Mouse (Mus musculus) embryo, embryonic 11 days (tissue): ENCODE measurements at regions not wholly inside any gene's neighbourhood (a gene's known extent, or its start where the extent isn't known, plus 50 kb on each side); places are given as distances from the start of the nearest gene placed in this dataset.

Experiments used
- DNase-seq: peaks from one replicate; pipeline ENCODE4 v3.0.0-alpha.2; 2015

DNA sequence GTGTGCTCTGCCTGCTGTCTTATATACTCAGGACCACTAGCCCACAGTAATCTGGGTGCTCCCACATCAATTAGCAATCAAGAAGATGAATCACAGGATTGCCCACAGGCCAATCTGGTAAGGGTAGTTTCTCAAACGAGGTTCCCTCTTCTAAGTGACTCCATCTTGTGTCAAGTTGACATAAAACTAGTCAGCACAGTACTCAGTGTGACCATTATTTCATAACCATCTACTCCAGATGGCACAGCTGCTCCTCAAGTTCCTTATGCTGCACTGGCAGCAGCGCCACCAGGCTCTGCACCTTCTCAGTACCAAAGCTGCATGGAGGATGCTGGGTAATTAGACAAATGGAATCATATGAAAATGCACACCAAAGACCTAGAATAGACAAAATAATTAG, 175.6 kb upstream of the B3galt2 start:
- DNase-seq = no peak

DNA sequence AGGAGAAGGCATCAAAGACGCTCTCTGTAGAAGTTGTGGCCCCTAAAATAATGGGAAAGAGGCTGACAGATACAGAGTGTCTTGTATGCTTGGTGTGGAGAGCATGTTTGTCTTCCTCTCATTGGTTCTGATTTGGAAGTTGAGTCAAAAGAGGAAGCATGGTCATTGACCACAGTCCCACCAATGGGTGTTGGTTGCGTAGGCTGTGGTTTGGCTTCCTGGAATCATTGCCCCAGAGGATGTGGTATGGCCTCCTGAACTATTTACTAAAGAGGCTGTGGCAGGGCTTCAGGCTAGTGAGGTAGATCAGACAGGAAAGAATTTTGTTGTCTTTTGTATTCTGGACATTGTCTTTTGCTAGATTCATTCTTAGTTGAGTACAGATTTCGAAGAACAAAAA, 174.4 kb upstream of the B3galt2 start:
- no peak for DNase-seq

DNA sequence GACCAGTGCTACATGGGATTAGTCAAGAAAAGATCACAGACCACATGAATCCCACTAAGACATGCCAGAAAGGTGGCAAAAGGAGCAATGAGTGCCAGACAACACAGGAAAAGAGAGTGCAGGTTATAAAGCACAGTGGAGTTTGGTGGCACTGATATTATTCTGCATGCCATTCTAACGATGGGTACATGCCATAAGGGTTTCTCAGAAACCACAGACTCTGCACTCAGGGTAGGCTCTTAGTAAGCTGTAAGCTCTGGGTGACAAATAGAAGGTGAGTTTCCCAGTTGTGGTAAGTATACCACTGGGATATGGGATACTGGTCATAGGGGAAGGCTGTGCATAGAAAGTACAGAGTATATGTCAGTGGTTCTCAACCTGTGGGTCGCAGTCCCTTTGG, 165.1 kb upstream of the B3galt2 start:
- DNase-seq = no peak

DNA sequence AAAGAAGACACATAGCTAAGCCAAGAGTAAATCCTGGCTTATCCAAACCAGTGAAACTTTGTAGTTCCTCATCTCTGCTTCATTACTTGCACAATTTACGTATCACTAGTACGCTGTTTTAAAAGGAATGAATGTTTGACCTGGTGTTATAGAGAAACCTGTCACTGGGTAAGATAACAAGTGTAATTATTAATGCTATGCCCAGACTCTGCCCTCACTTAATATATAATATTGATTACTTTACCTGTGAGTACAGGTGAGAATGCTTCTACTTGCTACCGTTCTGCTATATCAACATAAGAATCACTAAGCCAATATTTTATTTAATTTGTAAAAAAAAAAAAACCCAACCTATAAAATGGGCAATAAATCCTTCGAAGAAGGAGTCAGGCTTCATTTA, 157.1 kb upstream of the B3galt2 start:
- DNase-seq = no peak

DNA sequence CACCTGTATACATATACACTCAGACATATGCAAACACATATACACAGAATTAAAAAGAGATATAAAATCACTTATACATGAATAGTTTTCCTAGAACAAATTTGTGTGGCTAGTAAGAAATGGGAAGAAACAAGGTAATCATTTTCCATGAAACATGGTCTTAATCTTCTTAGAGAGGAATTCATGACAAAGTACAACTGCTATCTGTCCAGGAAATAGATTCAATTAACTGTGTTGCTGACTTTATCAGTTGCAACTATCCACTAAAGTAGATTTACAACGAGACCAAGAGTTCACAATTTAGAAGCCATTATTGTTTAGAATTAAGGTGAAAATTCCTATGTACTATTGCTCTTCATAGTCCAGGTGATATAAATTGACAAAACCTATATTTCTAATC, 155.5 kb upstream of the B3galt2 start:
- no peak for DNase-seq

DNA sequence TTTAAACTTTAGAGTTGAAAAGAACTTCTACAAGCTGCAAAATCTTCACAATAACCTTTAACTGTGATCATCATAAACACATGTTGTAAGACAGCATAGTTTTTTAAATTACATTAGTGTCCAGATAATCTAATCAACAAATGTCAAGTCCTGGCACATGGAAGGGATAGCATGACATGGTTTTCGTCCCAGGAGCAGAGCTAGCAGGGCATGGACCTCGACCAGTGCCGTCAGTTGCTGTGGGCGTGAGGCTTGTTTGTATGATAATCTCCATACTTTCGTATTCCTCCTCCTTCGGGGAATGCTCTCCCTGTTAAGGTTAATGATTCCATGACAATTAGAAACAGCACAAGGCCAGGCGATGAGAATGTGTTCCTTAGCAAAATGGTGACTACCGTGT, 143.4 kb upstream of the B3galt2 start:
- DNase-seq = no peak

DNA sequence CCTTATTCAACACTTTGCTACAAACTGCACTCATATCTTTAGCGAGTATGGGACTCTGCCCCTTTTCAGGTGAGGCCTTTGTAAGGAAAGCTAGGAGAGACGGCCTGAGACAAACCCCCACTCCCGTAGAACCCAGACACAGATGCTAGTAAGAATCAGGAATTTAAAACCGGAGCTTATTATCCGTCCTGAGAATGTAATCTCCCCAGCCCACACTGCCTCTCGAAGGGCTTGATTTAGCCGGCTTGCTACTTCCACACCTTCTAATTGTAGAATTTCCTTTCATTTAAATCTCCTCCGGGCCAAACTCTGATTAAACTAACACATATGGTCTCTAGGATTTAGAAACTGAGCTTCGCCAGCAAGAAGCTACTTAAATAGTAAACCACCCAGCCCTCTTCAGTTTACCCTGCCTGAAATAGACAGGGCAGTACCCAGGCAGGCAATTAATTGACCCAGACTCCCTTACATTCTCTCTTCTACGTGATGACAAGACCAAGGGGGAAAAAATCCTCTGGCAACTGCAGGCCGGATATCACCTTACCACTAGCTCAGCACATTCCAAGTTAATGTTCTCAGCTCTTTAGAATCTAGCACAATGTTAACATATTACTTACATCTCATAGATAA, 136.9 kb upstream of the B3galt2 start:
- peak; percentile 22 for DNase-seq

DNA sequence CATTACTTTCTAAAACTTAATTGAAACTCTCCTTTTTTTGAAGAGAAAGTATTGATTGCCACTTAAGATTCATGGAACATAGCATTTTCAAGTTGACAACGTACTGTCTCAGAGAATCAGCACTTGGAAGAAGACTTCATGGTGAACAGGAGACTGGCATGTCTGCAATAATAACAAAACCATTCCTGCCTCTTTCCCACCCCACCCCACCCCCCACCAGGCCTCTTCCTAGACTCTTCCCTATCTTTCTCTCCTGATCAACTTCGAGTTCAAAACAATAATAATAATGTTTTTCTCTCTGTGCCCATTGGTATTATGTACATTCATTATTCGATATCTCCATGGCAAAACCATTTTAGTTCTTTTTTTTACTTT, 136.4 kb upstream of the B3galt2 start:
- DNase-seq = no peak

DNA sequence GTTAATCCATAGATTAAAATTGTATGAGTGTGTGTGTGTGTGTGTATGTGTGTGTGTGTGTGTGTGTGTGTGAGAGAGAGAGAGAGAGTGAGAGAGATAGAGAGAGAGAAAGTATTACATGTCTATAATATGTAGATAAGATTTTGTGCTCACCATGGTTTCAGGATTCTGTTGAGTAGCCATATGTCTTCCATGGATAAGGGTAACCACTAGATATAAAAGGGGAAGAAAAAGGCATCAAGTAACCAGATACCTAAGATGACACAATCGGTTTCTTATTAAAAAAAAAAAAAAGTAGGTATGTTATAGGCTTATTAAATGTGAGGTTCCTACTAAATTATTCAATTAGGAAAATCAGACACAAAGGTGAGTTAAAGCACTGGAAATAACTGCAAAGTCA, 135.1 kb upstream of the B3galt2 start:
- no peak for DNase-seq

DNA sequence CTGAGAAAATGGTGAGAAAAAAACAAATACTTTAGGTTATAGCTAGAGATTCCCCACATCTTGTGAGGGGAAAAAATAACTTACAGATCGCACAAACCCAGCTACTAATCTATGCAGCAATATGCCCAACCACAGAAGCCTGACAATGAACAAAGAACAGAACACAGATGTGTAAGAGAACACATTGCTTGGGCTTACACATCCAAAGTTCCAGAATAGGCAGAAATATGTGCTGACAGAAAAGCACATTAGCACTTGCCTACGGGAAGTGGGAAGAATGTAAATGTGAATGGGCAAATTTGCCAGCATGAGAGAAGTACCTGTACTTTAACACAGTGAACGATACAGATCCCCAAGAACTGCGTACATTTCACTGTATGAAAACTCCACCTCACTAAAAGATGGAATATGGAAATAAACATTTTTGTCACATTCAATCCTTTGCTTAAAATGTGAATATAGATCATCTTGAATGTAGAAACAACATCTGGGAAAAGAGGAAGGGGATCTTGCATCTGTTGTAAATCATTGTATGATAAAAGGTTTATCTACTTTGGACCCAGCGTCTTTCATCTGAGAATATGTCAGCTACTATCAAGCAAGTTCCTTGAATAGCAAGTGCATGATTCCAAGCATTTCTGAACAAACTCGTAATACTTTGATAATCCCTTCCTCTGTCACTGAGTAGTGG, 116.5 kb upstream of the B3galt2 start:
- DNase-seq = no peak

DNA sequence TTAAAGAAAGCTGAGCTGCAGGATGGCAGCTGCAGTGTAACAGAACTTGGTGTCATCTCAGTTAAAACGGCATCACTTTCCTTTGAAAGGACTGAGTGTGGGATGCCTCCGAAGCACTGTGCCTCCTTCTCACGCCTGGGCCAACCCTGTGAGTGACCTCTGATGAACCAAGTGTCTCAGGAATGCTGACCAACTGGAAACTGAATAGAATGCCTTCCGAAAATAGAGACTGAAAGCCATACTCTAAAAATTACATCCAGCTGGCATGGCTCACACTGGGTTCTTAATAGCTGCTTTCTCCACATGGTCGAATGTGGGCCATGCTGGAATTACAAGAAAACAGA, 116.0 kb upstream of the B3galt2 start:
- no peak for DNase-seq

DNA sequence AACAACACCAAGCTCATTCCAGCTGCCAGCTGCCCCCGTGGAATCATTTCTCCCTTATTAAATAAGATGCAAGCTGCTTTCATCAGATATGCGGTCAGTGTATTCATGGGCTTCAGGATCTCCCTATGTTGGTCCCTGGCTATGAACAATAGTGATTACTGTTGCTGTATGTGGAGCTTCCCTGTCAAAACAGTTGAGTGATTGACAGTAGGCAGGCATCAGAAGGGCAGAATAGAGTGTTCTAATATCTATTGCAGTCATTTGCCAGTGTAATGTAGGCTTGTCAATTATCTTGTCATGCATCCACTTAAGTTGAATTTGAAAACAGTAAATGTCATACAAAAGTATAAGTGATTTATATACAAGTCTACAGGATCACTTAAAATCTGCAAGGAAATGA, 100.2 kb upstream of the B3galt2 start:
- DNase-seq = no peak

DNA sequence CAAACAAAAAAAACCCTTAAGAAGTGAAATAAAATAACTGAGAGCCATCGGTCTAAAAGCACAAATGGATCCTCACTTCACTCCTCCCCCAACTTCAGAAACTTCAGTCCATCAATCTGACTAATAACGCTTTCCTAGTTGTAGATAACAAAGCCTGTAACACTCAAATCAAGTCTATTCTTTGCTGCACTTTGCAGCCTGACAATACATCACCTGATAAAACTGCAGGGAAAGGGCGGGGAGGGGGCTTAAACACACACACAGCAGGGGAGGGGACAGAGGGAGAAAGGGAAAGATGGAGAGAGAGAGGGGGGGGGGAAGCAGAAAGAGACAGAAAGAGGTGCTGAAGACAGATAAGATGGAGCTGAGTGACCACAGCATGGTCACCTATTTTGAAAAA, 99.8 kb upstream of the B3galt2 start:
- no peak for DNase-seq
